Mouse (Mus musculus): ENCODE data around the gene Vmn1r118.
"Not testable (repeated sequence)": the region's sequence is repeated elsewhere in the genome, so short reads cannot be mapped to it uniquely, and the experiment has no call there.

The Vmn1r118 gene

DNA sequence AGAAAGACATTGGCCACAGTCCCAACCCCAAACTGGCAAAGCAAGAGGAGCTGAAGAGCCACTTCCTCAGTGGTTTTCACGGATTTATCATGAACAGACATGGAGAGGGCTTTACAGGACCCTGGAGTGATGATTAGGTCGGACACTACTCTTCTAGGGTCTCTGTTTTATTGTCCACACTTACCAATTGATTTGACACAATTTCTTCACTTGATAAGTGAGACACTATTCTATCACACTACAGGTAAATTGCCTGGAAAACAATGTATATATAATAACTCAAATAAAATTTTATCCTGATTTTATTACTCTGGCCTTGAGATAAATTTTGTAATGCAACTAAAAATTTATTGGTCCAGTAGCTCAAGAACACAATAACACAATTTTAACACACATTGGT, at the start of gene Vmn1r118:
Gene Vmn1r118, minus strand, starts transcription at position 101 of the 400 bp plus-strand sequence.
- not testable (repeated sequence) for DNase-seq (ENCODE audit: low read depth)

DNA sequence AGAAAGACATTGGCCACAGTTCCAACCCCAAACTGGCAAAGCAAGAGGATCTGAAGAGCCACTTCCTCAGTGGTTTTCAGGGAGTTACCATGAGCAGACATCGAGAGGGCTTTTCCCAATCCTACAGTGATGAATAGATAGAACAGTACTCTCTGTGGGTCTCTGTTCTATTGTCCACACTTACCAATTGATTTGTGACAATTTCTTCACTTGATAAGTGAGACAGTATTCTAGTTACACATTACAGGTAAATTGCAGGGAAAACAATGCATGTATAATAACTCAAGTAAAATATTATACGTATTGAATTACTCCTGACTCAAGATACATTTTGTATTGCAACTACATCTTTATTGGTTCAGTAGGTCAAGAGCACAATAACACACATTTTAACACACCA, 28.1 kb downstream of the Vmn1r118 start, which contains the start of gene Vmn1r117:
Gene Vmn1r117, minus strand, starts transcription at position 101 of the 400 bp plus-strand sequence.
- not testable (repeated sequence) for DNase-seq (ENCODE audit: low read depth)

DNA sequence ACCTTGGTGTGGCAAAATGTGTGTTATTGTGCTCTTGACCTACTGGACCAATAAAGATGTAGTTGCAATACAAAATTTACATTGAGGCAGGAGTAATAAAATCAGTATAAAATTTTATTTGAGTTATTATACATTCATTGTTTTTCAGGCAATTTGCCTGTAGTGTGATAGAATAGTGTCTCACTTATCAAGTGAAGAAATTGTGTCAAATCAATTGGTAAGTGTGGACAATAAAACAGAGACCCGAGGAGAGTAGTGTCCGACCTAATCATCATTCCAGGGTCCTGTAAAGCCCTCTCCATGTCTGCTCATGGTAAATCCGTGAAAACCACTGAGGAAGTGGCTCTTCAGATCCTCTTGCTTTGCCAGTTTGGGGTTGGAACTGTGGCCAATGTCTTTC, 40.2 kb downstream of the Vmn1r118 start, which contains the start of gene Vmn1r116:
Gene Vmn1r116, plus strand, starts transcription at position 301 of the 400 bp plus-strand sequence.
- DNase-seq (ENCODE audit: low read depth), result not testable (repeated sequence)
